Mouse (Mus musculus) kidney, adult 9 months (tissue): Measurements from ENCODE around the gene Mmp13.
"Not testable (repeated sequence)": the region's sequence is repeated elsewhere in the genome, so short reads cannot be mapped to it uniquely, and the experiment has no call there.

Experiments
- DNase-seq: peaks from one replicate; pipeline ENCODE4 v3.0.0; 2022

Mmp13 gene

DNA sequence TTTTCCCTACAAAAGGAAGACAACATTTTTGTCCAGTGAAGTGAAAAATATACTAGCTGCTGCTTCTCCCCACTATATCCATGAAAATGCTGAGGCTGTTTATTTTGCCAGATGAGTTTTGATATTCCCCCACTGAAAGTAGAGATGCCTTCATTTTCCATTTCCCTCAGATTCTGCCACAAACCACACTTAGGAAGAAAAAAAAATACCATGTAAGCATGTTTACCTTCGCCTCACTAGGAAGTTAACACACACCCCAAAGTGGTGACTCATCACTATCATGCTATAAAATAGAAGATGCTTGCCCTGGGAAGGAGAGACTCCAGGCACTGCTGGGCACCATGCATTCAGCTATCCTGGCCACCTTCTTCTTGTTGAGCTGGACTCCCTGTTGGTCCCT, at the start of gene Mmp13:
Mmp13 (plus strand) TSS at position 301 of the 400 bp plus-strand sequence.
- no peak for DNase-seq

DNA sequence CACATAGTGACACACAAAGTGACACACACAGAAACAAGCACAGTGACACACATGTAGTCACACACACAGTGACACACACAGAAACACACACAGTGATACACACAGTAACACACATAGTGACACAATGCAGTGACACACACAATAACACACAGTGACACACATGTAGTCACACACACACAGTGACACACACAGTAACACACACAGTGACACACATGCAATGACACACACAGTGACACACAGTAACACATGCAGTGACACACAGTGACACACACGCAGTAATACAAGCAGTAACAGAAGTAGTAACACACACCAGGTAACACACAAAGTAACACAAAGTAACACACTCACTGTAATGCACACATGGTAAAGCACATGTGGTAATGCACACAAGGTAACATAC, 33.7 kb upstream of the Mmp13 start:
- DNase-seq, result no peak

DNA sequence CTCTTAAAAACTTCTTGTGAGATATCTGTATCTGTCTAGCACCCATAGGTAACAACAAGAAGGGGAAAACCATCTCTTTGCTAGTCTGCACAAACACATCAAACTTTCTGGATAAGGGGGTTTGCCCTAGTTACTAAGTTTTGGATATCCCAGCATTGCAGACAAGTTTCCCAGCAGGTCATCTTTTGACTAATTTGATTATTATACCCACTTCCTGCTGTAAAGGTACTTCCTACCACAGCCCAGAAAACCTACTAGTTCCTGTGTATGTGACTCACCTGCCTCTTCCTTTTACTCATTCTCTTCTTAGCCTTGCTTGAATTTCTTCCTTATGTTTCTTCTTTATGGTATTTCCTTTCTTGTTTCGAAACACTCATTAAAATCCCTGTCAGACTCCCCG, 32.3 kb upstream of the Mmp13 start:
- DNase-seq, result no peak

DNA sequence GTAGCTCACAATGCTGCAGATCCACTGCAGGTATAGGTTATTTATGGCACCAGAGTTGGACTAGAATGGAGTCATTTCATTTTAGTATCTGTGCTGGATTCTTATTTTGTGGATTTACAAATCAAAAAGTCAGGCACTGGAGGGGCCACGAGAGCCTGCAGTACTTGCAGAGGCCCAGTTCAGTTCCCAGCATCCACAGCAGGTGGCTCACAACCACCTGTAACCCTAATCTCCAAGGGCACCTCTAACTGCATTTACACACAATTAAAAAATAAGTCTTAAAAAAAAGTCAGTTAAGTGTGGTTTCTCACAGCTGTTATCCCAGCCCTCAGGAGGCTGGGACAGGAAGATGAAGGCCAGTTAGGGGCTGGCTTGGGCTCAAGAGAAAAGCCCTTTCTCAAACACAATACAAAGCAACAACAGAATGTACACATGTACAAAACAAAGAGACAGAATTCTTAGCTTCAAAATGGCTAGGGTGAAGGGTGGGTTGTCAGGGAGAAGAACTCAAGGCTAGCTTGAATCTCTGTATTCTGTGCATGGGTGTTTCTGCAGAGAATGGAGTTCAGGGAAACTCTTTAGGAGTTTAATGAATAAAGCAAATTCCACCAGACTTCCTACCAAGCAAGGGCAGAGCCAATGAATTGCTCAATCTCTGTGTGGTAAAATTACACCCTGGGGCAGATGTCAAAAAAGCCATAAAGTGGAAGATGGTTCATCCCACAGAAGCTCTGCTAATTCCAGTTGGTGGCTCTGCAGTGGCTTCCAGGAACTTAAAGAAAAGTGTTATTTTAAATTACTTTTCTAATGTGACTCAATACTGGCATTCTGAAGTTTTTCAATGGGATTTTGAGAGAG, 19.3 kb upstream of the Mmp13 start:
- DNase-seq, result no peak

DNA sequence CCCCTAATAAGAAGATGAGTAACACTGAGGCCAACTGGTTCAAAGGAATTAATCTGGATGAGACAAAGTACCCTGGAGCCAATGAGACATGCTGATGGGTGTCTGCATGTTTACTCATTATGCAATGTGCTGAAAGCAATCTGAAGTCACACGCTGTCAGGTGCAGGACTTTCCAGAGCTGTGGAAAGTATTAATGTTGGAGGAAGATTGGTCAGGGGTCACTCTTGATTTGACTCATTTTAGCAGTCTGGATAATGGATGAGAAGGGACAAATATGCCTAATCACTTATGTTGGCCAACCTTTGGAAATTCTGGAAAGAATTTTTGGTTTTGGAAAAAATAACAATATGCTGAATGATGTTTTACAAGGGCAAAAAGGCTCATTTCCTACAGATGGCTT, 10.6 kb upstream of the Mmp13 start:
- no peak for DNase-seq

DNA sequence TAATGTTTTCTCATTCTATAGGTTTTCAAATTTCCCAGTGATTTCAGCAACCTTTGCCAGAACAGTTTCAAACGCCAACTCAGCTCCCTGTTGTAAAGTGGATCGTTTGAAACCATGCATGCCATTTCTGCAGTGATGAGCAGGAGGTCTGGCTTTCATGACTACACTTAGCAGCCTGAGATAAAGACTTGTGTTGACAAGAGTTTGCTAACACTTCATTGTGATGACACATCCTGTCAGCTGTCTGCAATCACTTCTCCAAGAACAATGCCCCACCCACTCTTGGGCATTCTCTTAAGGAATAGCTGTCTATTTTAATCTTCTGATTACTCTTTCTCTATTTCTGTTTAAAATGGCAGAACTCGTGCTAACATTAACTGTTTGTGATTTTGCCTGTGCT, 2.2 kb upstream of the Mmp13 start:
- DNase-seq, result no peak

DNA sequence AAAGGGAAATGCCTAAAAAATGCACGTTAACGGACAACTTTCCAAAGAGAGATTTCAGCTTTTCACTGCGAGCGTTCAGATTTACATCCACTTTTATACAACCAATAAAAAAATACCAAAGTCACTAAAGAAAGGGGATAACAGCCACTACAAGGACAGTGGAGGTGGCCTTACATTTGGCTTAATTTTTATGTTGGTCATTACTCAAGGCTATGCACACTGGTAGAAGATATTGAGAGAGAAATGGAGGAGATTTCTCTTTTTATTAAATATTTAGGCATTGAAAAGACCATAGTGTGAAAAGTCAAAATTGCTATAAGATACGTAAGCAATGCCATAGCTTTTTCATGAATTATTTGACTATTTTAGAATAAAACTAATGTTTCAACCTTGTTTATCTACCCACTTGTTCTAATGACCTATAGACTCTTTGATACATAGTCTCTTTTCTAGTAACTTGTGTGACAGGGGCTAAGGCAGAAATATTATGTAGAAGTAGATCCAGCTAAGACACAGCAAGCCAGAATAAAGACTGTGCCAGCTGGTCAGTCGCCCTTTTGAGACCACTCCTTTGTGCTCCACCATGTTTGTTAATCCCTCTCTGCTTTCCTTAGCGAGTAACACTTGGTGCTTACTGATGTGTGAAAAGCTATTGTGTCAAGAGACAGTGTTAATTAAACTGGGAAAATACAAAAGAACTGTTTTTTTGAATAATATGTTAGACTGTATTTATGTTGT, 10.4 kb downstream of the Mmp13 start:
- no peak for DNase-seq

DNA sequence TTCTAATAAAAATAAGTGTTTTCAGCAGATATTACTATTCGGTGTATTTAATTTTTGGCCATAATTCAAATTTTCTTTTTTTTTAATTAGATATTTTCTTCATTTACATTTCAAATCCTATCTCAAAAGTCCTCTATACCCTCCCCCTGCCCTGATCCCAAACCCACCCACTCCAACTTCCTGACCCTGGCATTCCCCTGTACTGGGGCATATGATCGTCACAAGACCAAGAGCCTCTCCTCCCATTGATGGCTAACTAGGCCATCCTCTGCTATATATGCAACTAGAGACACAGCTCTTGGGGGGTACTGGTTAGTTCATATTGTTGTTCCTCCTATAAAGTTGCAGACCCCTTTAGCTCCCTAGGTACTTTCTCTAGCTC, 11.0 kb downstream of the Mmp13 start:
- DNase-seq, result not testable (repeated sequence)

DNA sequence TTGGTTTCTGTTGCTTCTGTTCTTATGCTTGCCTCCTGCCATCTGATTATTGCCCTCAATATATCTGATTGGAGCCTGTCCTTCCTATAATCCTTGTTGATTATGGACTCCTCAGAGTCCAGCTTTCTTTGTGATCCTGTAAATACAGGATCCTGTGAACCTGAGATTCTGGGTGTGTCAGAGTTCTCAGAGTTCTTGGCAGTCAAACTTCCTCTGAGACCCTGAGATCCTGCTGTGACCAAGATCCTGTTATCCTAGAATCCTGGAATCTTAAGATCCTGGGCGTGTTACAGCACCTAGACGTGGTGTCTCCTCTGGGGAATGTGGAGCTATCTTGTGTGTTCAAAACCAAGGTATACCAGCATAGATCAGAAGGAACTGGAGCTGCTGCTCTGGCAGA, 17.2 kb downstream of the Mmp13 start:
- no peak for DNase-seq

DNA sequence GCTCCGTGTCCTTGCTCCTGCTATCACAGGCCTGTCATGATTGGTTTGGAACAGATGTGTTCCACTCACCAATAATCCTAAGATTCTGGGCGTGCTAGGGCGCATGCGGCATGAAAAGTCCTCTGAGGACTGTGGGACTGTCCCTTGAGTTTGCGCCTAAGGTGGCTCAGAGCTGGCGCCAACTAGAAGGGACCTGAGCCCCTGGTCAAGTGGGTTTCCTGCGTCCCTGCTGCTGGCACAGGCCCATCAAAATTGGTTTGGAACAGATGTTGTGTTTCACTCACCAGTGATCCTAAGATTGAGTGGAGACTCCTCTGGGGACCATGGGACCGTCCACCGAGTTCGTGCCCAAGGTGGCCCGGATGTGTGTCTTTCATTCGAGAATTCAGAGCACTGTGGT, 17.6 kb downstream of the Mmp13 start:
- no peak for DNase-seq

DNA sequence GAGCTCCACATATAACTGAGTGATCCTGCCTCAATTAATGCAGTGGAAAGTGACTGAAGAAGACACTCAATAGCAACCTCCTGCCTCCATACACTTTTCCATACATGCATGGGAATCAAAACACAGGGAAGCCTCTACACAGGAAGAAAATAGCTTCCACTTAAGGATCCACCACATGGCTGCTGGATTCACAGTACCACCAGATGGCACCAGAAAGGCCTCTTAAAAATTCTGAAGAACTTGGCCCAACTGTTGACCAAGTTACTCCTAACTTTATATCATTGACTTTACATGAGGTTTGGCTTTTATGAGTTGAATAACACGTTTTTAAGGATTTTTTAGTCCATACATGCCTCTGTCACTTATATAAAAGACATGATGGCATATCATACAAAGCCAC, 19.8 kb downstream of the Mmp13 start:
- DNase-seq, result peak; percentile 28

DNA sequence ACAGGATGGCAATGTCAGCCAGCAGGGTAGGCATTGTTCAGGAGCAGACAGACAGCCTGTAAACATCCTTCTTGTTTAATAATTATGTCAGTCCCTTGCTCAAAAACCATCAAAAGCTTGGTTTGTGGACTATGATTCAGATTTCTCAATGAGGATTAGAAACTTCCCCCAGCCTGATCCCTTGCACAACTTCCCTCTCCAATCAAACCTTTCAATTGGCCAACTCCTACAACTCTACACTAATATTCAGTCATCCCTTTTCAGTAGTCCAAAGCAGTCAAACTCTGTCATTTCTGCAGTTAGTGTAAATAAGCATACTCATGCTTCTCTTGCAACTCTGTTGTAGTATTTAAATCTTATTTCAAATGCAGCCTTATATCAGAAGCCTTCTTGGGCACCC, 59.5 kb downstream of the Mmp13 start:
- no peak for DNase-seq
